Mouse (Mus musculus) gonadal fat pad, adult 2 months (tissue): ENCODE data around the gene Mgat5. TPM values are rescaled to one million over a fixed set of nuclear protein-coding genes. Genes with fewer than 3 reads are reported as not detected.

ENCODE experiments used
- DNase-seq: peaks from one replicate; pipeline ENCODE4 v3.0.0-alpha.2; 2012; ENCODE audit warnings: low read depth
- polyA plus RNA-seq: library from polyadenylated mRNA; depleted of rRNA; stranded (reverse); fragments of >200 nt; gene quantifications from 2 replicates; pipeline ENCODE4 v1.2.3, GENCODE M21; 2012; rRNA removed

Gene Mgat5
- 5.2 and 5.6 TPM in 2 replicates for polyA plus RNA-seq

DNA sequence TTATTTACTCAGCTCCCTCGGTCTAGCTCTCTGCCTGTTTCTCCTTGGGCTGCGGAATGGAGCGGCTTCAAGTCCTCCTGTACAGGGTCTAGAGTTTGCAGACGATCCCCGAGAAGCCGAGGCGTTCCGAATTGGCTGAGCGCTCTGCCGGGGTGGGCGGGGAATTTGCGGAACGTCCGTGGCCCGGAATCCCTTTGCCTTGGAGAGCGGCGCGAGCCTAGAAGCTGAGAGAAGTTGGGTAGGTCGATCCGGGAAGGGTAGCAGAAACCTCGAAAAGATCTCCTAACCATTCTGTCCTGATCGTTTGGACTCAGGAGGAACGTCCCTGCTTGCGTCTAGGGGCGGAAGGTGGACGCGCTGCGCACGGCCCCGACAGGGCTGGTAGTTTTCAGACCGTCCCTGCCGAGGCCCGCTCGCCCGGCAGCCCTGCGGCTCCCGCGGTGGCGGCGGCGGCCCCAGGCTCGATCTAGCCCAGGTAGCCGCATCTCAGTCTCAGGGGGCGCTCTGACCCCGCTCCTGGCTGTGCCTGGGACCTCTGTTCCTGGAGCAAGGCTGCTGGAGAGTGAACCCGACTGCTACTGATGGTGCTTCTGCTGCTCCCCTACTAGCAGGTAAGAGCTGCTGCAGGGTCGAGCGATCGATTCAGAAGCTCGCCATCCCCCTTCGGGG lies at the start of gene Mgat5:
Gene Mgat5 (plus strand): TSS at position 199 of the 669 bp plus-strand sequence.
- no peak for DNase-seq

DNA sequence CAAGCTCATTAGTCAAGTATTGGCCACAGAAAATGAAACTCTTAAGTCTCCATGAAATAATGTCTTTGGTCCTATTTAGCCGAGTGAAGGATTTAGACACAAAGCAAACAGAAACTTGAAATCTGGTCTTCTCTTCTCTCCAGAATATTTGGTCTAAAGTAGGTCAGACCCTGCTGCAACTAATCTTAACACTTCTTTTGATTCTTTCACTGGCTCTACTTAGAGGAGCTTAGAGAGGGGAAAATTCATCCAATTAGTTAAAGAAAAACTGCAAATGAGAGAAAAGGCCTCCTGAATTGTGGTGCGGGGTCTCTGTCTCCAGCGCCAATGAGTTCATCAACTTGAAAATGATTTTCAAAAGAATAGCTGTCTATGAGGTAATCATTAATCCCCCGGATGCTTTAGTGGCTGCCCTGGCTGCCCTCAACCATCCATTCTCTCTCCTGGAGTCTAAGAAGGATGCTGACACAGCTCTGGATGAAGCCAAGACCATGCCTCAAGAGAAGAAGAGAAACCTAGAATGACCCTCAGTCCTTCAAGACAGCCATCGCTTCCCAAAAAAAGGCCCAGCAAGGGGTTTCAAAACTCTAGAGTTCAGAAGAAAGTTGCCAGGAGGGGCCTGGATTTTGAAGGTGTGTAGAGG lies 44.6 kb upstream of the Mgat5 start:
- no peak for DNase-seq

DNA sequence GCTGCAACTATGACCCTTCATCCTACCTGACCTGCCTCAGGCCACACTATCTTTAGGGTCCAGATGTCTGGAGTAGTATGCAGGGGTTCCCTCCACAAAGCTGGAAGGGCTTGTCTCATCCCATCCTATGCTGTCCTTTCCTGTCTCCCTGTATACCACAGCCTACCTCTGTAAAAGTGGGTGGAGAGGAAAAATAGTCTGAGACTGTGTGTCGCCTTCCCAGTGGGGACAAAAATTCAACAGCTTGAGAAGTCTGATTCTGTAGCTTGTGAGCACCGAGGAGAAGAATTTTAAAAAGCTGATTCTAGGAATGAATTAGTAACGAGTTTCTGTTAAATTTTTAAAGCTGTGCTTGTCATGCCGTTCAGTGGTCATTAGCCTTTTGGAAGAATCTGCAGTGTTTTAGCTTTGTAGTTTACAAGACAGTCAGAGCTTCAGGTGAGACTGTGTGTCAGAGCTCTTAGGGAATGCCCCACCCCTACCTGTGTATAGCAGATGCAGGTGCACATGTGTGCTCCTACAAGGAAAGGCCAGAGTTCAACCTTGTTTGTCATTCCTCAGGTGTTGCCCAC lies 40.1 kb upstream of the Mgat5 start:
- DNase-seq: no peak

DNA sequence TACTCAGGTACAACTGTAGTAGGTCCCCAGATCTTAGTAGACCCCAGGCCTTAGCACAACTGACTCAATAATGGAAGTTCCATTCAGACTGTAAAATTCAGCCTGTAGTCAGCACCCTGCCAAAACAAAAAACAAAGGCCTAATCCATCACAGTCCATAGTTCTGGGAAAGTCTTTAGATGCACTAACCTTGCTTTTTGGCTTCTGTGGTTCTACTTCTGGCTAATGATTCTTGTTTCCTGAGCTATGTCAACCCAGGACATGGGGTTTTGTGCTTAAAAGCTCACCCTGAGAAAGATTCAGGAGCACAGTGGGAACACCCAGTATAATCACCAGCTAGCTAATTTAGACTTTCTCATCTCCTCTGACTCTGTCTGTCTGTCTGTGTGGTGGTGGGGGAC lies 38.3 kb upstream of the Mgat5 start:
- no peak for DNase-seq

DNA sequence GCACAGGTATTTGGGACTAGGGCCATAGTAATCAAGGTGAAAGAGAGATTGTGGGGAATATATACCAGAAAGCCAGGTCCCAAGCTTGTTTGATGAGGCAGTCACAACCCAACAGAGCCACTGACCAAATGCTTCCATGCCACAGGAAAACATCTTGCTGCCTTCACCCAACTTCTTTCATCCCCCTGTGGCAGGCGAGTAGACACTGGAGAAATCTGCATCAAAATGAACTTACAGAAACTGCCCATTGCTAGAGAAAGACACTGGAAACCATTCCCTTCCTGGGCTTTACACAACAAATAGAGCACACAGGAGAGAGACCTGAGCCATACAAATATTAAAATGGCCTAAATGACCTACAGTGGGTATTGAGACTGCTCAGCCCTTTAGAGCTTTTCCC lies 37.2 kb upstream of the Mgat5 start:
- DNase-seq: no peak

DNA sequence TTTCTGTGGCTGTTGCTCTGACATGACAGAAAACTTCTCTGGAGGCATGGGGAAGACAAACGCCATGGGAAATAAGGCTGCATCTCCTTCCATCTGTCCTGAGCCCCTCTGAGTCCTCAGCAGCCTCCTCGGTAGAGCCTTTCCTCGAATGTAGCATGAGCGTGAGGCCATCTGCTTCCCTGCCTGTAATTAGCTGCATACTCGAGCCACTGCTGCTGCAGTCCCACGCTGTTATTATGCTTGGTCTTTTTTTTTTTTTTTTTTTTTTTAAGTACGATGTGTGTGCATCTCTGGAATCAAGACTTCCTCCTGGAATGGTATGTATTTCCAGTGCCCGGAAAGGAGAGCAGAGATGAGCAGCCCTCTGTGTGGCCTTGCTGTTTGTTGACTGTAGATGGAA lies 36.6 kb upstream of the Mgat5 start:
- DNase-seq: no peak

DNA sequence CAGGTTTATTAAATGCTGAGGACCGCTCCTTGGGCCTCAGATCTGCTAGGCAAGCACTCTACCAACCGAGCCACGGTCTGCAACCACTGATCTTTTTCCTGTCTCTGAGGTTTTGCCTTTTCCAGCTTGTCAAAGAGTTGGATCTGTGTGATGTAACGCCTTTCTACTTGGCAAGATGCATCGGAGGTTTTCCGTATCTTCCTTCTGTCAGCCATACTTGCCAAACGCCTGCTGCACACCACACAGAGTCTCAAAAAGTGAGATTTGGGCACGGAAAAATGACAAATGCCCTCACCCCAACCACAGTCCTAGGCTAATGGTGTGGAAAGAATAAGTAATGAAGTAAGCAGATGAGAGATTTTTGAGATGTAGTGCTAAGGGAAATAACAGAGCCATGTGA lies 35.3 kb upstream of the Mgat5 start:
- DNase-seq: no peak

DNA sequence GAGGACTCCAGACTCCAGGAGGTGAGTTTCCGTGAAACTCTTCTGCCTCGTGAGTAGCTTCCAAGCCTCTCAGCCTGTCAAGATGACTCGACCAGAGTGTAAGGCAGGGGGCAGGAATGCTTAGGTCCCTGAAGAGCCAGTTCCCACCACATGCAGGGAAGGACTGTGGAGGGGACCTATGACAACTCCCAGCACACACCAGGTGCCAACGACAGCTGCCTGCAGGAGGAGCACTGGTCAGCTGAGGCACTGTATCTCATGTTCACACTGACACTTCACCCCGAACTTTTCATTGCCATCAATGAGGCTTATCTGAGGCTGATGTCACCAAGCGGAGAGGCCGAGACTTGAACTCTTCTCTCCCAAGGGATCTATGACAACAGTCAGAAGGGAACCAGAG lies 33.5 kb upstream of the Mgat5 start:
- no peak for DNase-seq

DNA sequence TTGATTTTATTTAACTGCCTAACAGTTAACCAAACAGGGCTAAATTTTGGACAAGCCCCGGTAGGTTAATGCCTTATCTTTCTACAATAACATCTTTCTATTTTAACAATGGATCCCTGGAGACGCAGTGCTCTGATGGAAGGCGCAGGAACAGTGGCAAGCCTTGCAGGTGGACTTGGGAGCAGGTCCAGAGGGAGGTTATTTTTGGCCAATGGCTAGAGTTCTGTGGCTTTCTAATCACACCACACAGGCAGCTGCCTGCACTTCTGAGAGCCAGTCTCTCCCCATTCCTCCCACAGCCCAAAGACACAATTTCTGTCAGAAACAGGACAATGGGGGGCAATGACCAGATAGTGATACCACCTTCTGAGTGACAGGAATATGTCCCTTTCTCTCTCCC lies 31.4 kb upstream of the Mgat5 start:
- no peak for DNase-seq

DNA sequence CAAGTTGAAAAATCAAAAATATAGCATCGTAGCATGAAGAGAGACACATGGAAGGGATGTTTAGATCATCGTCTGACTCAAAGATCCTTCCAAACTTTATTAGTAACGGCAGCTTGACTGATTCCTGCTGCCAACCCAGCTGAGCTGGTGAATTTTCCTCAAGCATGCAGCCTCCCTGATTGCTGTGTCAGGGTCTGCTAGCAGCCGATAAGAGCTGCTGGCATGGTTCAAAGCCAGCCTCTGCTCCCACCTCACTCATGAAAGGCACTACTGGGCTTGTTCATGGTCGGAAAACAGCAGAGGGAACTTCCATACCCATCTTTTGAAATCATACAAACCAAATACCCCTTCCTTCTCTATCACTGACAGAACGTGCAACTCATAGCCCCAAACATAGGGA lies 12.4 kb upstream of the Mgat5 start:
- no peak for DNase-seq

DNA sequence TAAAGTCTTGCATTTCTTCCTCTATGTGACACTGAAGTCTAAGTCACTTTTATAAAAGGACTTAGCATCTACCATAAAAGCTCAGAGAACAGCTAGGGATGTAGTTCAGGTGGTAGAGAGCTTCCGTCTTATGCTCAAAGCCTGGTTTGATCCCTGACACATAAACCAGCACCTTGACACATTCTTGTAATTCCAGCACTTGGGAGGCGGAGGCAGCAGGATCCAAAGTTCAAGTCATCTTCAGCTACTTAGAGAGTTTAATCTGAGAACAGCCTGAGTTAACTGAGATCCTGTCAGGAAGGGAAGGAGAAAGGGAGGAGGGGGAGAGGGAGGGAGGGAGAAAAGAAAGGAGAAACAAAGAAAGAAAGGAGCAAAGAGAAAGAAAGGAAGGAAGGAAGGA lies 5.6 kb upstream of the Mgat5 start:
- DNase-seq: no peak

DNA sequence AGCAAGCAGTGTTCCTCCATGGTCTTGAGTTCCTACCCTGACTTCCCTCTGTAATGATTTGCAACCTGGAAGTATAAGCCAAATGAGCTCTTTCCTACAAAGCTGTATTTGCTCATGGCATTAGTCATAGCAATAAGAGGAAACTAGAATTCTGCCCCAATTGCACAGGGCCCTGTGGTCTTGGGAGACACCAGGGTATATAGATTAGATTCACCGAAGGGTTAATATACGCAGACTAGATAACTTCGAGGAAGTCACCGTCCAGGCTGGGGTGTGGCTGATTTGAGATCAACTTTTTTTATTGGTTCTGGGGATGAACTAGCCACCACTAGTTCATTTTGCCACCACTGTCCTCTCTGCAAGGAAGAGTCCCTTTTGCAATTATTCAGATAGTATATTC lies 2.5 kb upstream of the Mgat5 start:
- no peak for DNase-seq

DNA sequence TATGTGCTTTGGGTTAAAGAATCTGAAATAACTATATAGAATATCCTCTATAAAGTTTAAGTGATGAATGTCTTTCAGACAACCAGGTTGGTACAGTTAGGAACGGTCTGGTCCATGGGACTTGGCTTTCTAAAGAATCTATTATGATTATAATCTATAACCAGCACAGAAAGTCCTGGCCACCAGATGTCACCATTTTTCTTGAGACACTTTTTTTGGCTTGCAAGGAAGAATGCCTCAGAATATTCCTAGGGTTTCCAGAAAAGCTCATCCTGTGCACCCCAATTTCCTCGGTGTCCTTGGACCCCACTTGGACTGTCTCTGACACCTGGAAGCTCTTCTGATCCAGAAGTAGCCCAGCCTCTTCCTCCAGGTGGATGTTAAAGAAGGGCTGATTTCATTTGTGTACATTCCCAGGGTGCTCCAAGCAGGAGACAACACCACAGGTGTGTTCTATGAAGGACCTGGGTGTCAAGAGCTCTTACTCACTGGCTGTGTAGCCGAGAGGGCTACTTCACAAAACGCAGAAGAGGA lies 1.5 kb upstream of the Mgat5 start:
- DNase-seq: no peak

DNA sequence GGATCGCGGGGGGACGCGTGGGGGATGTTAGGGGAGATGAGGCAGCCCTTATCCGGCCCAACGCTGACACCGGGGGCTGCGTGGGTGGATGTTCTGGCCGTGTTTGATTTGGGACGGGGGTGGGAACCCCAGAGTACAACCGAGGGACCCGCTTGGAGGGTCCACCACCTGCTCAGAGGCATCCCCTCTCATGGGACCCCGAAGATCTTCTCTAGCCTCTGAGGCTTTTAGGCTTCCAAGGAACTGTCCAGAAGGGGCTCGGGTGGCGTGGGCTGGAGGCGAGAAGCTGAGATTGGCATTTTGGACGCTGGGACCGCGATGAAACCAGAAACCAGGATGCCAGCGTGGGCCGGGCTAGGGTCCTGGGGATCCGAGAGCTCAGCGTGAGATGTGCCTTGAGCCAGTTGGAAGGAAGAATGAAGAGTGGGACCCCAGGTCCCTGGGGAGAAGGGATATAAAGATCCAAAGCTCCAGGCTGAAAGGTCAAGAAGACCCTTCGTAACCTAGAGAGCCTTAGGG lies 745 bp downstream of the Mgat5 start:
- DNase-seq: no peak

DNA sequence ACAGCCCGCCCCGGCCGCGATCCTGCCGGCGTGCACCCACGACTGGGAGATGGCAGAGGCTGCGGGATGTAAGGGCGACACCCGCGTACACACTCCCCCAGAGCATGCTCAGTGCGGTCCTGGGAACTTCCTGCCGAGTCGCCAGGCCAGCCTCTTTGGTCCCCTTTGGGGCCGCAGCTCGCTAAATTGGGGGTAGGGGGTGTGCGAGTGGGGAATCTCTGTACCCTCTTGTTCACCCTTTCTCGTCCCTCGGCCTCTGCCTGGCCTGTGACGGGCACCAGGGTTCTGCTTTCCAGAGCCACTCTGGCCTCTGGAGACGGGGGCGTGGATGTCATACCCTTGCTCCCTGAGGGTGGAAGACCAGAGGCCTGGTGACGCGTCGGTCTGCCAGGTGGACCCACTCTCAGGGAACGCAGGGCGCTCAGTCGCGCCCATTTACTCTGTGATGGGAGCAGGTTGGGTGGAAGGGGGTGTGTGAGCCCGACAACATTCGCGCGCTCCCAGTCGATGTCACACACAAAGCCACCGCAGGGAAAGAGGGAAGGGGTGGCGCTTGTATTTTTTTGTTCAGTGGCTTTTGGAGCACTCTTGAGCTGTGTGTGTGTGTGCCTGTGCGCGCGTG lies 1.3 kb downstream of the Mgat5 start:
- DNase-seq: no peak

DNA sequence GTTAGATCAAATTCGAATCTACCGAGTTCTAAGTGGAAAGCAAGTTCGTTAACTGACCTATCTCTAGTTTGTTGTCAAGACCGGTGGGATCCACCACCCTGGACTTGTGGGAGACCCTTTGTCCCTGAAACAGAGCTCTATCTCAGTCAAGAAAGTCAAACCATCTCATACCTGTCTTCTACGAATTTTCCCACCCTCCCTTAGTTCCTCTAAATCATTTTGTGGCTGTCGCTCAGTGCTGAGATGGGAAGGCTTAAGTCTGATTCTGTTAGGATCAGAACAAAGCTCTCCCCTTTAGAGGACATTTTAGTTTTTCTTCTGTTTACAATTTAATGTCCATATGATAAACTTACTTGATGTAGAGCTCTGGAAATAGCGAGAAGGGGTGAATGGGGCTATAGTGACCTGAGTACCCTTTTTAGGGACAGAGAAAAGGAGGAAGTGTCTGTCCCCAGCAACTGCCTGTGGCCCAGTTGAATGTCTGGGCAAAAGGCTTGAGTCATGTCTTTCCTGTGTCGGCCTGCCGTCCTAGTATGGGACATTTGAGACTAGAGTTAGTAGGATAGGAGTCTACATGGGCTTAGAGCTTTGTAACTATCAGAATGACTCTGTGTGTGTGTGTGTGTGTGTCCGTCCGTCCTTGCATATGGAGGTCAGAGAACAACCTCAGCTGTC lies 2.2 kb downstream of the Mgat5 start:
- DNase-seq: no peak

DNA sequence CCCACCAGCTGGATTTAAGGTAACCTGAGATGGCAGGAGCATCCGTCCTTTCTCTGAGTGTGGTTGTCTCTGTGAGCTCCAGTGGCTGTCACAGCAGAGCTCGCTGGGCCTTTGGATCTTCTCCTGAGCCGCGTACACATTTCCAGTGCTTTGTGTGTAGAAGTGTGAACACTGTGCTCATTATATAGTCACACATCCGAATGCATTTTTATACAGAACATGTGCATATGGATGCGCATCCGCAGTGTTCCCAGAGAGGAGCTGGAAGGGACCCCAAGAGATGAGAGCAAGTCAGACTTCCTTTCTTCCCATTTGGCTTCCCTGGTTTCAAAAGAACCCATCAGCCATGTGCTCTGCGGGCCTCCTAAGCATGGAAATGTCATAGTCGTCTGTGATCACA lies 3.4 kb downstream of the Mgat5 start:
- DNase-seq: no peak

DNA sequence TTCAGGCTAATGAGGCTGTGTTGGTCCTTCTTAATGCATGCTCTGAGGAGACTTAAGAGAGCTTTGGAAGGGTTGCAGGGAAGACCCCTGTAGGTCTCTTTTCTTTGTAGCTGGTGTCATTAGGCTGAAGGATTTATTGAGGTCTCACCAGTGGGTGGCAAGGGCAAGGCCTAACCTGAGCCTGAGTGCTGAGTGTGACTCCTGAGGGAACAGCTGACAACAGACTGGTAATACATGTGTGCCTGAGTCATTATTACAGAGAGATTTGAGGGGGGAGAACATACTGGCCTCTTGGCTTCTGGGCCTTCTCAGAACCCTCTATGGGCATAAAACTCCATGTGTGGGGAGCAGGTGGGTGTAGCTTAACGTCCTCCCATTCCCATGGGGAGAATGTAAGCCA lies 8.0 kb downstream of the Mgat5 start:
- no peak for DNase-seq

DNA sequence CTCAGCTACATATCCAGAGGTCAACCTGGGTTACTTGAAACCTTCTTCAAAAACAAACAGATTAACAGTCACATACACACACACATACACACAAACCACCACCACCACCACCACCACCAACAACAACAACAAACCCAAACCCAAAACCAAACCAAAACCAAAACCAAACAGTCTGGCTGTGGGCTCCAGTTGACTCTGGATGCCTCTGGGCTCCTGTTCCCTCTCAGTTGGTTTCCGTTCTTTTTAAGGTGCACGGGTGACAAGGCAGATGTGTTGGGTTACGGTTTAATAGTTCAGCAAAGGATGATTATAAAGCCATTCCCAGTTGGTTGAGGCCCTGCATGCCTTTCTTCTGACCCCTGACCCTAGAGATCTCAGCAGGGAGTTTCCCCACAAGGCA lies 8.6 kb downstream of the Mgat5 start:
- no peak for DNase-seq

DNA sequence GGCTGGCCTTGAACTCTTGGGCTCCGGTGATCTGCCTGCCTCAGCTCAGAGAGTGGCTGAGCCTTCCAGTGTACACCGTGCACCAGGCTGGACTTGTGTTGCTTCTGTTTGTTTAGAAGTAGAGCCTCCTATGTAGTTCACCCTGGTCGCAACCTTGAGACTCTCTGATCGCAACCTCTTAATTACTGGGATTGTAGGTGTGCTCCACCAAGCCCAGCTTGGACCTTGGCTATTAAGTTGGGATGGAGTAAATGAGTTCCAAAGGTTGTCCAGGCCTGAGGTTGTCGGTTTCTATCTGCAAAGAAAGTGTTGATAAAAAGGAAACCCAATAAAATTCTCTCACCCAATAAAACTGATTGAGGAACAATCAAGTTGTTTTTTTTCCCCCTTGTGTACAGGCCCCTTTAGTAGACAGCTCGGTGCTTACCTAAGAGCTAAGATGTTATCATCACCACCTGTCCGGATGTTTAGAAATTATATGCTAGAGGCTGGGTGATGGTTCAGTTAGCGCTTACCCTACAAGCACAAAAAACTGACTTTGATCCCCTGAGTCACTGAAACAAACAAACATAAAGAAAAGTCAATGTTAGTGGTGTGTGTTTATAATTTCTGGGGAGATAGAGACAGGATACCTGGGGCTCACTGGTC lies 9.9 kb downstream of the Mgat5 start:
- DNase-seq: no peak

DNA sequence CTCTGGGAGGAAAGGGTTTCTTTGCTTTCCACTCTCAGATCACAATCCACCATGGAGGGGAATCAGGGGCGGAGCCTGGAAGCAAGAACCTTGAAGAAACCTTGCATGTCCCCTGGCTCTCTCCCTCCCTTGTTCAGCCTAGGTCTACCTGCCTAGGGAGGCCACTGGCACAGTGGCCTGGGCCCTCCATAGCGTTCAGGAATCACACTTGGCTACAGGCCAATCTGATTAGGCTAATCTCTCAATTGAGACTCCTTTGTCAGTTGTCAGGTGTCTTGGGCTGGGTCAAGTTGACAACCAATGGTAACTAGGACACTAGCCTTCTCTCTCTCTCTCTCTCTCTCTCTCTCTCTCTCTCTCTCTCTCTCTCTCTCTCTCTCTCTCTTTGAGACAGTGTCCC lies 12.2 kb downstream of the Mgat5 start:
- DNase-seq: no peak

DNA sequence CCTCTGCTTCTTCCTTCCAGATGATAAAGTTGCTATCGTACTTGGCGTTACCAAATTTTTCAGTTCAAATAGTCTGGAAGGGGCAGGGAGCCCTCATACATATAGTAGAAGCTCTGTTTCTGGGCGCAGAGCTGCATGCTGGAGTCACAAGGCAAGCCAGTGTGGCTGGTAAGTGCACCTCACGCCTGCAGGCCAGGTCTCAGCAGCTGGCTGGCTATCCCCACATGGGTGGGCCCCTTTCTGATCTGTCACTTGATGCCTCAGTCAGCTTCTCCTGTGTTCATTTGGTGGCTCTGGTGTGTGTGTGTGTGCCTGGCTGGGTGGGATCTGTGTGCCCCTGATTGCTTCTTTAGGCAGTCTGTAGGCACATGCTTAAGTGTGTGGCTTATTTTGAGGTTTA lies 12.8 kb downstream of the Mgat5 start:
- no peak for DNase-seq
